Mouse (Mus musculus): ENCODE results near the gene 4930535I16Rik. TPM values are rescaled to one million over a fixed set of nuclear protein-coding genes. Genes with fewer than 3 reads are reported as not detected.

4930535I16Rik gene
- polyA plus RNA-seq, 1 experiment: not detected

DNA sequence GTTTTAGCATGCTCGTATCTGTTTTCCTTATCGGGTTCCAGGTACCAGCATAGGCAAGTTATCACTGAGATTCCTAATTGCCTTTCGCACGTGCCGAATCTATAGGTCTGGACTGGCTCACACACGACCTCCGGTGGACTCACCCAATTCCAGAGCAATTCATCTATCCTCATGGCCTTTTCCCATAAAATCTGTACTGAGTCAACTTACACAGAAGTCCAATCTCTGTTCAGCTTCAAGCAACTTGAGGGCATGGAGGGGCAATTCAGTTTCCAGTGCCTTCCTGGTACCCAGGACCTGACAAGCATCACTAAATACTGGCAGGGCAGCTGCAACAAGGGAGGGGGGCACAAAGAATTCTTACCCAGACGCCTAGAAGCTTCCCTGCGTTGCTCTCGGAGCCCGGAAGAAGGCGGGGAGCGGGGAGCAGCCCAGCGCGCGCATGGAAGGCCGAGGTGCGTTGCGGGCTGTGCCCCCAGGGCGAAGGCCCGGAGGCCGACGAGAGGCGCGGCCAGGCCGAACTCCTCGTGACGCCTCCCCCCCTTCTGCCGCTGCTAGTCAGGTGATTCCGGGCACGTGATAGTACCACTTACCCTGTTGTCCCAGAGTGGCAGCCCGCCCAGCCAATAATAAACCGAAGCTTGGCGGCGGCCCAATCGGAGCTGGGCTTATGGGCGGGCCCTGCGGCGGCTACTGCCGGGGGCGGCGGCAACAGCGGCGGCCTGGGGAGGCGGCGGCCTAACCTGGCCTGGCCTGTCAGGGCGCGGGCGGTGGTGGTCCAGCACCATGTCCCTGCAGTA lies 874 bp downstream of the 4930535I16Rik start, which contains the start of gene Rragc:
TSS of gene Rragc (plus strand) at position 699 of the 800 bp plus-strand sequence.
- H3K4me2 ChIP-seq (ENCODE audit: low read depth): peak within 1 kb of the TSS; percentile 82
- TF ChIP-seq CEBPB (IDR thresholded peaks at IDR 0.05; ENCODE audit: insufficient read depth, poor library complexity, severe bottlenecking) (no peak), POLR2A (IDR thresholded peaks at IDR 0.05; ENCODE audit: insufficient read length, low read depth) (peak; percentile 88), SRF (IDR thresholded peaks at IDR 0.05; ENCODE audit: control insufficient read depth, insufficient read length, low read depth) (no peak), POLR2AphosphoS2 (IDR thresholded peaks at IDR 0.05; ENCODE audit: insufficient read length, low read depth) (peak; percentile 97), REST (IDR thresholded peaks at IDR 0.05; ENCODE audit: insufficient read depth, insufficient read length) (peak; percentile 19), MYOG (IDR thresholded peaks at IDR 0.05; ENCODE audit: control insufficient read depth in 1 of 3, insufficient read depth in 1 of 3, insufficient read length in 2 of 3, low read depth in 2 of 3) (peak in 2 of 3 experiments; percentile 10 to 40), MYOD1 (IDR thresholded peaks at IDR 0.05; ENCODE audit: control insufficient read depth in 1 of 3, insufficient read length in 2 of 3, low read depth in 2 of 3) (peak in 1 of 3 experiments; percentile 39), MAX (IDR thresholded peaks at IDR 0.05; ENCODE audit: low read depth) (no peak), TCF12 (IDR thresholded peaks at IDR 0.05; ENCODE audit: insufficient read depth, poor library complexity, severe bottlenecking) (no peak), E2F4 (IDR thresholded peaks at IDR 0.05; ENCODE audit: insufficient read depth) (no peak), TCF3 (IDR thresholded peaks at IDR 0.05; ENCODE audit: insufficient read length, low read depth) (no peak), USF1 (IDR thresholded peaks at IDR 0.05; ENCODE audit: low read depth) (peak; percentile 97)
- peaks cover 43% of the 10 kb centered on the region for H3K36me3 ChIP-seq (ENCODE audit: control insufficient read depth, insufficient read depth)
- H3K27me3 ChIP-seq (ENCODE audit: control insufficient read depth, insufficient read depth, insufficient read length): no peaks in the 10 kb centered on the region
- peaks cover 80% of the 10 kb centered on the region for H3K79me2 ChIP-seq (ENCODE audit: control insufficient read depth, insufficient read depth)
- H3K4me3 ChIP-seq: peak within 1 kb of the TSS; percentile 78
- H3ac ChIP-seq (ENCODE audit: control insufficient read depth, insufficient read length): peak within 1 kb of the TSS; percentile 89

DNA sequence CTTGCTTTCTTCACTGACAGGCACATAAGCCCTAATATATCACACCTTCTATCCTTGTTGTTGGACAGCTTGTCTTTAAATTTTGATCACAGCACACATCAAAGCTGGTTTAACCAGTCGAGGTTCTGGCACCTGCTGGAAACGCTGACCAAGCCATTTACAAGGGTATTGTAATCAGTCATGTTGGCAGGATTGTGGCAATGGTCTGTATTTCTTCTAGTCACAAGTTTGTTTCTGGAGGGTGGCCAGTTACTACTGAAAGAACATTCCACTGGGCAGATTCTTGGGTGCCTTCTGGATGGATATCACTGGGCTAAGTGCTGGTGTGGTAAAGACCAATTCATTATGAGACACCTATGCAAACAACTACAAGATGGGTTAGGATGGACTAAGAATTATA lies 5.4 kb downstream of the 4930535I16Rik start:
- Histone ChIP-seq H3ac (ENCODE audit: control insufficient read depth, insufficient read length) (no peak overlapping the region), H3K27me3 (ENCODE audit: control insufficient read depth, insufficient read depth, insufficient read length) (no peaks in the 10 kb centered on the region), H3K4me3 (no peak overlapping the region), H3K36me3 (ENCODE audit: control insufficient read depth, insufficient read depth) (peaks cover 42% of the 10 kb centered on the region), H3K4me2 (ENCODE audit: low read depth) (no peak overlapping the region), H3K79me2 (ENCODE audit: control insufficient read depth, insufficient read depth) (peaks cover 92% of the 10 kb centered on the region)
- TF ChIP-seq TCF12 (IDR thresholded peaks at IDR 0.05; ENCODE audit: insufficient read depth, poor library complexity, severe bottlenecking) (no peak), E2F4 (IDR thresholded peaks at IDR 0.05; ENCODE audit: insufficient read depth) (no peak), POLR2A (IDR thresholded peaks at IDR 0.05; ENCODE audit: insufficient read length, low read depth) (no peak), REST (IDR thresholded peaks at IDR 0.05; ENCODE audit: insufficient read depth, insufficient read length) (no peak), SRF (IDR thresholded peaks at IDR 0.05; ENCODE audit: control insufficient read depth, insufficient read length, low read depth) (no peak), MAX (IDR thresholded peaks at IDR 0.05; ENCODE audit: low read depth) (no peak)

DNA sequence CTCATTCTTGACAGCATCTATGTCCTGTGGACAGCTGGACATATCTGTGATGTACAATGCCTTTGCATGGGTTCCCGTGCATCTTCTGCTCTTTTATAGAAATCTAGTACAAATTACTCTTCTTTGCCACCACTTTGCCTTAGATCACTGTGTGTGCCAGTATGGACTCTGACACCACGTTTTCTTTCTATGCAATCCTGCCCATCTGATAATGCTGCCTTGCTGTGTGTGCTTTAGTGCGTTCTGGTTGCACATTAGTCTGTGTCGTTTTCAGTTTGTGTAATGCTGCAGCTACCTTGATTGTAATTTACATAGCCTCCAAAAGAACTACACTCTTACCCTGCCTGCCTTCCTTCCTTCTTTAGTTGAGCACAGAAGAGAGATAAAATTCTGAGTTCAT lies 6.3 kb downstream of the 4930535I16Rik start:
- H3K36me3 ChIP-seq (ENCODE audit: control insufficient read depth, insufficient read depth): peaks cover 45% of the 10 kb centered on the region
- H3K27me3 ChIP-seq (ENCODE audit: control insufficient read depth, insufficient read depth, insufficient read length): no peaks in the 10 kb centered on the region
- TF ChIP-seq TCF3 (IDR thresholded peaks at IDR 0.05; ENCODE audit: insufficient read length, low read depth) (no peak), USF1 (IDR thresholded peaks at IDR 0.05; ENCODE audit: low read depth) (no peak), MAX (IDR thresholded peaks at IDR 0.05; ENCODE audit: low read depth) (no peak), MYOG (IDR thresholded peaks at IDR 0.05; ENCODE audit: control insufficient read depth in 1 of 3, insufficient read depth in 1 of 3, insufficient read length in 2 of 3, low read depth in 2 of 3) (no peak), CEBPB (IDR thresholded peaks at IDR 0.05; ENCODE audit: insufficient read depth, poor library complexity, severe bottlenecking) (no peak), POLR2AphosphoS2 (IDR thresholded peaks at IDR 0.05; ENCODE audit: insufficient read length, low read depth) (no peak), REST (IDR thresholded peaks at IDR 0.05; ENCODE audit: insufficient read depth, insufficient read length) (no peak), SRF (IDR thresholded peaks at IDR 0.05; ENCODE audit: control insufficient read depth, insufficient read length, low read depth) (no peak), TCF12 (IDR thresholded peaks at IDR 0.05; ENCODE audit: insufficient read depth, poor library complexity, severe bottlenecking) (no peak), POLR2A (IDR thresholded peaks at IDR 0.05; ENCODE audit: insufficient read length, low read depth) (no peak), E2F4 (IDR thresholded peaks at IDR 0.05; ENCODE audit: insufficient read depth) (no peak), MYOD1 (IDR thresholded peaks at IDR 0.05; ENCODE audit: control insufficient read depth in 1 of 3, insufficient read length in 2 of 3, low read depth in 2 of 3) (no peak)

DNA sequence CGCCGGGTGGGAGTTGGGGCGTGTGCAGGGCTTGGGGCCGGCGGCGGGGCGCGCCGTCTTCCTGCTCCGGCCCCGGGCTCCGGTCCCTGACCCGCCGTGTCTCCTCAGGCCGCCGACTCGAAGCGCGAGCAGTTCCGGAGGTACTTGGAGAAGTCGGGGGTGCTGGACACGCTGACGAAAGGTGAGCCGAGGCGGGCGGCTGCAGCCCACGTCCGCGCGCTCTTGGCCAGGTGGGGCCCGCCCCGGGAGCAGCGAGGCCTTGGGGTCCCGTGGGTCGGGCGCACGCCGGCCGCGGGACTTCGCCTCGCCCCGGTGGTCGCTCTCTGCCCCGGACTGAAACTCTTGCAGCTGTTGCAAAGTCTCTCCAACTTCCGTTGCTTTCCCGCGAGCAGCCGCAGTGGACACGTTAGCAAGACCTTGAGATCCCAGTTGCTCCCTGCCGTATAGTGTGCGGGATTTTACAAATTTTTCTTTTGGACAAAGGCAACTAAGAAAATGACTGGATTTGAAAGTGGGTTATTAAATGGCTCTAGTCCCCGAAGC lies 12.6 kb downstream of the 4930535I16Rik start:
- peaks cover 13% of the 10 kb centered on the region for H3K36me3 ChIP-seq (ENCODE audit: control insufficient read depth, insufficient read depth)
- peak overlapping the region; percentile 62 for H3K4me2 ChIP-seq (ENCODE audit: low read depth)
- TF ChIP-seq TCF12 (IDR thresholded peaks at IDR 0.05; ENCODE audit: insufficient read depth, poor library complexity, severe bottlenecking) (no peak), SRF (IDR thresholded peaks at IDR 0.05; ENCODE audit: control insufficient read depth, insufficient read length, low read depth) (no peak), USF1 (IDR thresholded peaks at IDR 0.05; ENCODE audit: low read depth) (no peak), POLR2A (IDR thresholded peaks at IDR 0.05; ENCODE audit: insufficient read length, low read depth) (no peak), MYOG (IDR thresholded peaks at IDR 0.05; ENCODE audit: control insufficient read depth in 1 of 3, insufficient read depth in 1 of 3, insufficient read length in 2 of 3, low read depth in 2 of 3) (peak in 1 of 3 experiments; percentile 70), REST (IDR thresholded peaks at IDR 0.05; ENCODE audit: insufficient read depth, insufficient read length) (no peak), MYOD1 (IDR thresholded peaks at IDR 0.05; ENCODE audit: control insufficient read depth in 1 of 3, insufficient read length in 2 of 3, low read depth in 2 of 3) (peak in 2 of 3 experiments; percentile 58 to 74)
- H3K4me3 ChIP-seq: peak overlapping the region; percentile 64
- H3K79me2 ChIP-seq (ENCODE audit: control insufficient read depth, insufficient read depth): peaks cover 50% of the 10 kb centered on the region
- H3ac ChIP-seq (ENCODE audit: control insufficient read depth, insufficient read length): peak overlapping the region; percentile 32
- no peaks in the 10 kb centered on the region for H3K27me3 ChIP-seq (ENCODE audit: control insufficient read depth, insufficient read depth, insufficient read length)

More for the DNA sequence above, 6.3 kb downstream of the 4930535I16Rik start:
- Histone ChIP-seq H3K4me3 (no peak overlapping the region), H3K4me2 (ENCODE audit: low read depth) (no peak overlapping the region), H3ac (ENCODE audit: control insufficient read depth, insufficient read length) (no peak overlapping the region), H3K79me2 (ENCODE audit: control insufficient read depth, insufficient read depth) (peaks cover 96% of the 10 kb centered on the region)

Measured in myocyte (in vitro differentiated cells).